Mouse (Mus musculus) embryonic facial prominence, embryonic 12.5 days (tissue): ENCODE results near the gene Chic1. TPM values are rescaled to one million over a fixed set of nuclear protein-coding genes. Genes with fewer than 3 reads are reported as not detected.
A peak's percentile ranks its signal among the peaks of the same experiment; 100 is the strongest.

Source experiments
- ATAC-seq: fragments of 200-750 bp; cut with Nextera tagmentation; 2 replicates; pipeline ENCODE4 v1.8.0; 2017; ENCODE audit not compliant: insufficient number of reproducible peaks, insufficient read depth, low FRiP score, low TSS enrichment
- H3K27ac ChIP-seq: fragments of 300-500 bp; sonication (generic); 2 replicates; pipeline ENCODE4 v1.5.1; 2016; ENCODE audit warnings: mild to moderate bottlenecking
- H3K27me3 ChIP-seq: fragments of 300-500 bp; sonication (generic); 2 replicates; pipeline ENCODE4 v1.6.1; 2016; ENCODE audit warnings: mild to moderate bottlenecking, moderate library complexity
- H3K36me3 ChIP-seq: fragments of 300-500 bp; sonication (generic); 2 replicates; pipeline ENCODE4 v1.6.1; 2016; ENCODE audit warnings: mild to moderate bottlenecking
- H3K4me1 ChIP-seq: fragments of 300-500 bp; sonication (generic); 2 replicates; pipeline ENCODE4 v1.6.1; 2016
- H3K4me2 ChIP-seq: fragments of 300-500 bp; sonication (generic); replicated peaks from 2 replicates; pipeline ENCODE4 v1.6.1; 2016; ENCODE audit warnings: mild to moderate bottlenecking, moderate library complexity
- H3K4me3 ChIP-seq: fragments of 300-500 bp; sonication (generic); 2 replicates; pipeline ENCODE4 v1.5.1; 2016; ENCODE audit warnings: mild to moderate bottlenecking
- H3K9ac ChIP-seq: fragments of 300-500 bp; sonication (generic); 2 replicates; pipeline ENCODE4 v1.6.1; 2016; ENCODE audit warnings: mild to moderate bottlenecking, moderate library complexity
- H3K9me3 ChIP-seq: fragments of 300-500 bp; sonication (generic); 2 replicates; pipeline ENCODE4 v1.6.1; 2016; ENCODE audit warnings: mild to moderate bottlenecking, moderate library complexity
- WGBS: fragments of 180-500 bp; shearing (Covaris S2); methylation state at CpG from one replicate; pipeline ENCODE4 v1.1.7; 2016; 5-methylcytosine and 5-hydroxymethylcytosine counted together
- polyA plus RNA-seq: library from polyadenylated mRNA; unstranded; fragments of >200 nt; fragmentation: Nextera tagmentation; extraction: Ambion mirVana; gene quantifications from 2 replicates; pipeline ENCODE4 v1.2.1, GENCODE M21; 2016

Chic1 gene
- polyA plus RNA-seq: 4.3 and 5.2 TPM in 2 replicates

- H3K9ac ChIP-seq: peak within 1 kb of the TSS; percentile 60
- peaks cover 28% of the 10 kb centered on the region for H3K27me3 ChIP-seq
- no peaks in the 10 kb centered on the region for H3K36me3 ChIP-seq
- H3K9me3 ChIP-seq: no peaks in the 10 kb centered on the region
- WGBS: 13% methylated on average over 34 of the region's 34 CpGs
- H3K27ac ChIP-seq: no peak within 1 kb of the TSS
- no peaks in the 10 kb centered on the region for H3K4me1 ChIP-seq
- H3K4me3 ChIP-seq: peak within 1 kb of the TSS; percentile 57
- peak within 1 kb of the TSS; percentile 45 for H3K4me2 ChIP-seq
- peak; percentile 86; the same call in 1 of the 2 replicates for ATAC-seq
Observed at GRCm38 (mm10) chrX:103356287-103356686, at the start of gene Chic1. TSS of gene Chic1 (plus strand) at chrX:103356476.

- no peak overlapping the region for H3K4me3 ChIP-seq
- no peaks in the 10 kb centered on the region for H3K36me3 ChIP-seq
- ATAC-seq: no peak
- H3K27ac ChIP-seq: no peak overlapping the region
- H3K9me3 ChIP-seq: no peaks in the 10 kb centered on the region
- H3K4me1 ChIP-seq: no peaks in the 10 kb centered on the region
- H3K27me3 ChIP-seq: peaks cover 10% of the 10 kb centered on the region; the same call in 1 of the 2 replicates
- no peak overlapping the region for H3K4me2 ChIP-seq
- H3K9ac ChIP-seq: no peak overlapping the region
- 83% methylated on average over 1 of the region's 1 CpGs for WGBS
Observed at GRCm38 (mm10) chrX:103308262-103308661, 48.0 kb upstream of the Chic1 start.

- Histone ChIP-seq H3K27me3 (peaks cover 8% of the 10 kb centered on the region; the same call in 1 of the 2 replicates), H3K4me3 (no peak overlapping the region)
- 92% methylated on average over 3 of the region's 3 CpGs for WGBS
Observed at GRCm38 (mm10) chrX:103311723-103312122, 44.6 kb upstream of the Chic1 start.

GRCm38 (mm10) chrX:103314146-103314545, 42.1 kb upstream of the Chic1 start:
- 78% methylated on average over 6 of the region's 6 CpGs for WGBS
- Histone ChIP-seq H3K9ac (no peak overlapping the region), H3K27me3 (peaks cover 19% of the 10 kb centered on the region), H3K4me3 (no peak overlapping the region), H3K36me3 (no peaks in the 10 kb centered on the region), H3K9me3 (no peaks in the 10 kb centered on the region), H3K27ac (no peak overlapping the region), H3K4me1 (no peaks in the 10 kb centered on the region), H3K4me2 (no peak overlapping the region)
- ATAC-seq: no peak

More at GRCm38 (mm10) chrX:103311723-103312122, 44.6 kb upstream of the Chic1 start:
- no peak overlapping the region for H3K9ac ChIP-seq
- H3K4me1 ChIP-seq: no peaks in the 10 kb centered on the region
- H3K9me3 ChIP-seq: no peaks in the 10 kb centered on the region
- ATAC-seq: no peak
- H3K36me3 ChIP-seq: no peaks in the 10 kb centered on the region
- no peak overlapping the region for H3K4me2 ChIP-seq
- no peak overlapping the region for H3K27ac ChIP-seq

GRCm38 (mm10) chrX:103321146-103321545, 35.1 kb upstream of the Chic1 start, which contains the start of gene Cdx4:
TSS of gene Cdx4 (plus strand) at chrX:103321398.
- H3K27me3 ChIP-seq: peaks cover 64% of the 10 kb centered on the region

GRCm38 (mm10) chrX:103325900-103326299, 30.4 kb upstream of the Chic1 start:
- WGBS: 77% methylated on average over 3 of the region's 3 CpGs
- Histone ChIP-seq H3K27ac (no peak overlapping the region), H3K27me3 (peaks cover 54% of the 10 kb centered on the region), H3K9me3 (no peaks in the 10 kb centered on the region), H3K4me3 (no peak overlapping the region), H3K36me3 (no peaks in the 10 kb centered on the region), H3K4me2 (no peak overlapping the region), H3K4me1 (no peaks in the 10 kb centered on the region), H3K9ac (no peak overlapping the region)
- ATAC-seq: no peak

More at GRCm38 (mm10) chrX:103321146-103321545, 35.1 kb upstream of the Chic1 start, which contains the start of gene Cdx4:
- Histone ChIP-seq H3K27ac (no peak within 1 kb of the TSS), H3K36me3 (no peaks in the 10 kb centered on the region), H3K4me3 (0 out of 2 replicates have a peak within 1 kb of the TSS, but pooled peaks have one; percentile 9), H3K4me1 (no peaks in the 10 kb centered on the region), H3K9me3 (no peaks in the 10 kb centered on the region), H3K4me2 (0 out of 2 replicates have a peak within 1 kb of the TSS, but pooled peaks have one; percentile 11), H3K9ac (no peak within 1 kb of the TSS)
- ATAC-seq: no peak
- WGBS: 22% methylated on average over 13 of the region's 13 CpGs

GRCm38 (mm10) chrX:103329386-103329785, 26.9 kb upstream of the Chic1 start:
- no peak overlapping the region for H3K4me3 ChIP-seq
- no peaks in the 10 kb centered on the region for H3K9me3 ChIP-seq
- peaks cover 27% of the 10 kb centered on the region for H3K27me3 ChIP-seq
- no peak overlapping the region for H3K4me2 ChIP-seq
- H3K27ac ChIP-seq: no peak overlapping the region
- no peaks in the 10 kb centered on the region for H3K36me3 ChIP-seq
- no peak overlapping the region for H3K9ac ChIP-seq
- ATAC-seq: no peak
- no peaks in the 10 kb centered on the region for H3K4me1 ChIP-seq
- WGBS: 61% methylated on average over 8 of the region's 8 CpGs

- H3K27ac ChIP-seq: no peak overlapping the region
- H3K27me3 ChIP-seq: peaks cover 21% of the 10 kb centered on the region
- no peak overlapping the region for H3K4me2 ChIP-seq
- H3K9ac ChIP-seq: no peak overlapping the region
- no peak overlapping the region for H3K4me3 ChIP-seq
- 63% methylated on average over 5 of the region's 5 CpGs for WGBS
- no peaks in the 10 kb centered on the region for H3K9me3 ChIP-seq
- H3K4me1 ChIP-seq: no peaks in the 10 kb centered on the region
- no peaks in the 10 kb centered on the region for H3K36me3 ChIP-seq
- ATAC-seq: no peak
Observed at GRCm38 (mm10) chrX:103331125-103331858, 25.0 kb upstream of the Chic1 start.

GRCm38 (mm10) chrX:103341369-103342113, 14.7 kb upstream of the Chic1 start:
- Histone ChIP-seq H3K4me2 (no peak overlapping the region), H3K9me3 (no peaks in the 10 kb centered on the region), H3K4me3 (no peak overlapping the region), H3K36me3 (no peaks in the 10 kb centered on the region), H3K4me1 (no peaks in the 10 kb centered on the region), H3K27me3 (peaks cover 2% of the 10 kb centered on the region; the same call in 1 of the 2 replicates), H3K9ac (no peak overlapping the region), H3K27ac (no peak overlapping the region)
- 68% methylated on average over 3 of the region's 3 CpGs for WGBS
- ATAC-seq: no peak

- Histone ChIP-seq H3K9ac (no peak overlapping the region), H3K9me3 (no peaks in the 10 kb centered on the region), H3K4me2 (peak overlapping the region; percentile 45), H3K27me3 (peaks cover 28% of the 10 kb centered on the region), H3K4me1 (no peaks in the 10 kb centered on the region), H3K36me3 (no peaks in the 10 kb centered on the region), H3K27ac (no peak overlapping the region), H3K4me3 (peak overlapping the region; percentile 57)
- 50% methylated on average over 5 of the region's 5 CpGs for whole genome bisulfite sequencing
- ATAC-seq: no peak
Observed at GRCm38 (mm10) chrX:103355784-103356183, 492 bp upstream of the Chic1 start.

GRCm38 (mm10) chrX:103356761-103357236, 523 bp downstream of the Chic1 start:
- Histone ChIP-seq H3K4me3 (peak overlapping the region; percentile 57), H3K9ac (peak overlapping the region; percentile 60), H3K4me2 (peak overlapping the region; percentile 45), H3K27me3 (peaks cover 28% of the 10 kb centered on the region), H3K36me3 (no peaks in the 10 kb centered on the region), H3K9me3 (no peaks in the 10 kb centered on the region), H3K4me1 (no peaks in the 10 kb centered on the region), H3K27ac (no peak overlapping the region)
- ATAC-seq: no peak
- 10% methylated on average over 24 of the region's 24 CpGs for WGBS
